Comparison of ENCODE assay signal across 18 mouse cellular contexts in genomic region chr1:87291416-87291815, GRCm38 (mm10). TPM values are rescaled to one million over a fixed set of nuclear protein-coding genes. Genes with fewer than 3 reads are reported as not detected.
A peak's percentile ranks its signal among the peaks of the same experiment; 100 is the strongest.
DNase-seq lines count a peak whose midpoint lies in the region.
"Had no signal": no experiment of that assay in that cellular context is flagged by ENCODE, and none has a peak within 500 bp of the region (broad histone marks: within the 10 kb centered on the region; RNA-seq: fewer than 3 reads in every experiment).

No protein-coding gene starts in this region.

- peak; percentile 45 for DNase-seq in adrenal gland, adult 2 months
- no peak for DNase-seq in adrenal gland, adult 8-10 months
- DNase-seq in heart, adult 8-10 months (ENCODE audit: low spot score) = peak; percentile 55
- no peak for DNase-seq in heart, postnatal 25 days (ENCODE audit: low spot score)
- peak; percentile 34 to 43 for DNase-seq in kidney, postnatal 36 days
- DNase-seq in kidney, postnatal 10 days = no peak
- DNase-seq in Muller cell, postnatal 12 days (ENCODE audit: inconsistent ontology term) = peak; percentile 31
- DNase-seq in ovary, postnatal 36 days (ENCODE audit: low spot score) = no peak
- DNase-seq: cerebellum, adult 8-10 months; gastrocnemius, postnatal 10 days; liver, postnatal 0 days; right cerebral cortex, postnatal 25 days; spleen, adult 18-20 months; thymus, postnatal 14 days had no signal

- intact Hi-C loops in heart, postnatal 25 days (cut with DNase I) = no loop called here

RNA-seq across cellular contexts. Expression of gene Efhd1, which starts 27.3 kb away (rescaled TPM):
- 100 to 1,000 TPM; 337 to 341 TPM for total RNA-seq in adrenal gland, adult 2 months (2021)
- polyA plus RNA-seq in adrenal gland, adult 2 months (2012; rRNA removed) = 579 and 581 TPM in 2 replicates
- total RNA-seq in adrenal gland, adult 8-10 months (2022) = 100 to 1,000 TPM; 293 to 561 (median 377) TPM
- 1 to 10 TPM; 3.3 to 7.2 (median 4.5) TPM for total RNA-seq in heart, adult 8-10 months (2022)
- 1 to 10 TPM; 3.2 to 3.3 TPM for total RNA-seq in heart, postnatal 25 days (2021)
- total RNA-seq: hematopoietic stem cell, adult 5-6 weeks; monocyte, adult 5-6 weeks; neutrophil, adult 5-6 weeks had no signal
- polyA plus RNA-seq: liver, embryonic 11.5 days had no signal

RNA-seq across cellular contexts. Expression of gene Gigyf2, which starts 35.4 kb away (rescaled TPM):
- 10 to 100 TPM; 66.6 to 95.5 TPM for total RNA-seq in adrenal gland, adult 2 months (2021)
- 17.0 and 24.7 TPM in 2 replicates for polyA plus RNA-seq in adrenal gland, adult 2 months (2012; rRNA removed)
- 100 to 1,000 TPM in 2 of 4 experiments, 10 to 100 TPM in 2; 87.7 to 132 (median 106) TPM for total RNA-seq in adrenal gland, adult 8-10 months (2022)
- total RNA-seq in heart, adult 8-10 months (2022) = 10 to 100 TPM; 38.0 to 48.5 (median 40.4) TPM
- total RNA-seq in heart, postnatal 25 days (2021) = 10 to 100 TPM; 46.5 to 46.8 TPM

Comparison
In these comparisons a context has a peak if more than half of its experiments do, and no peak if none do; other contexts are left out.
1. DNase-seq: peak in adrenal gland, adult 2 months (single experiment), heart, adult 8-10 months (single experiment), kidney, postnatal 36 days (2 of 2) and Muller cell, postnatal 12 days (single experiment); none in adrenal gland, adult 8-10 months (single experiment), heart, postnatal 25 days (single experiment), kidney, postnatal 10 days (single experiment) and ovary, postnatal 36 days (single experiment).
2. RNA of gene Efhd1, which starts 27.3 kb away (total RNA-seq): 293 to 561 TPM in adrenal gland, adult 8-10 months and 337 to 341 TPM in adrenal gland, adult 2 months; 3.3 to 7.2 TPM in heart, adult 8-10 months and 3.2 to 3.3 TPM in heart, postnatal 25 days; every median in the first group is over 10 times any median in the second.